Mouse (Mus musculus) stomach, postnatal 0 days (tissue): ENCODE measurements at regions not wholly inside any gene's neighbourhood (a gene's known extent, or its start where the extent isn't known, plus 50 kb on each side); places are given as distances from the start of the nearest gene placed in this dataset.

Experiments used
- ATAC-seq: fragments of 200-750 bp; cut with Nextera tagmentation; 2 replicates; pipeline ENCODE4 v1.8.0; 2017; ENCODE audit not compliant: low FRiP score, low TSS enrichment
- DNase-seq: peaks from one replicate; pipeline ENCODE4 v3.0.0-alpha.2; 2016; ENCODE audit warnings: low spot score
- H3K27ac ChIP-seq: fragments of 300-500 bp; sonication (generic); replicated peaks from 2 replicates; pipeline ENCODE4 v1.5.1; 2014; ENCODE audit warnings: mild to moderate bottlenecking, control low read depth
- H3K27me3 ChIP-seq: fragments of 300-500 bp; sonication (generic); 2 replicates; pipeline ENCODE4 v1.6.1; 2014; ENCODE audit warnings: low read length; ENCODE audit not compliant: control insufficient read depth, insufficient read depth
- H3K36me3 ChIP-seq: fragments of 300-500 bp; sonication (generic); 2 replicates; pipeline ENCODE4 v1.6.1; 2014; ENCODE audit warnings: low read length, mixed read lengths; ENCODE audit not compliant: control insufficient read depth, insufficient read depth
- H3K4me1 ChIP-seq: fragments of 300-500 bp; sonication (generic); replicated peaks from 2 replicates; pipeline ENCODE4 v1.6.1; 2014; ENCODE audit warnings: antibody characterized with exemption; ENCODE audit not compliant: control insufficient read depth, insufficient read depth
- H3K4me2 ChIP-seq: fragments of 300-500 bp; sonication (generic); replicated peaks from 2 replicates; pipeline ENCODE4 v1.6.1; 2014; ENCODE audit warnings: low read depth, mild to moderate bottlenecking, control low read depth, moderate library complexity
- H3K4me3 ChIP-seq: fragments of 300-500 bp; sonication (generic); 2 replicates; pipeline ENCODE4 v1.5.1; 2014; ENCODE audit warnings: low read depth, low read length, control low read depth
- H3K9ac ChIP-seq: fragments of 300-500 bp; sonication (generic); 2 replicates; pipeline ENCODE4 v1.6.1; 2014; ENCODE audit warnings: mild to moderate bottlenecking, low read length, control low read depth, mixed read lengths
- H3K9me3 ChIP-seq: fragments of 300-500 bp; sonication (generic); 2 replicates; pipeline ENCODE4 v1.6.1; 2016; ENCODE audit warnings: low read length; ENCODE audit not compliant: control insufficient read depth
- CTCF ChIP-seq: IDR thresholded peaks from 2 replicates; pipeline ENCODE4 v1.5.1; 2016; ENCODE audit warnings: antibody characterized with exemption, low read depth, mild to moderate bottlenecking, moderate library complexity
- EP300 ChIP-seq: optimal IDR thresholded peaks from 2 replicates; pipeline ENCODE3; 2016; ENCODE audit warnings: antibody characterized with exemption
- WGBS: fragments of 180-500 bp; shearing (Covaris S2); extraction: QIAGEN DNeasy Blood & Tissue Kit; methylation state at CpG from one replicate; pipeline ENCODE4 v1.1.7; 2014; 5-methylcytosine and 5-hydroxymethylcytosine counted together

DNA sequence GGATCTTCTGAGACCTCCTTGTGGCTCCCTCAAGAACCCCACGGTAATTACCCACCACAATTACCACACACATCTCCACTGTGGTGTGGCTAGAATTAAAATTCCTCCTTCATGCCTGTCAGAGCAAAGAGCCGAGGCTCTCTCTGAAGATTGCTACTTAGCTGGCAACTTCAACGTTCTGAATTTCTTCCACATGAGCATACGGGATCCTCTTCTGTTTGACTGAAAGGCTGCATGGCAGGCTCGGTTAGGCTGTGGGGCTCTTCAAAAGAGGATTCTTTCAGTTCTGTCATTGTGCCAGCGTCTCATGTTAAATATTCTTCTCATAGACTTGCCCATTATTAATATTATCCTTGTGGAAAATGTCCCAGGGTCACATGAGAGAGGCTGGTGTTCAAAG, 334.9 kb upstream of the Mgmt start:
- Histone ChIP-seq H3K4me3 (no peak overlapping the region), H3K36me3 (no peaks in the 10 kb centered on the region), H3K4me2 (no peak overlapping the region), H3K9ac (no peak overlapping the region), H3K9me3 (no peaks in the 10 kb centered on the region), H3K27me3 (no peaks in the 10 kb centered on the region), H3K4me1 (no peaks in the 10 kb centered on the region), H3K27ac (no peak overlapping the region)
- ATAC-seq (no peak), DNase-seq (no peak)
- no peak for TF ChIP-seq CTCF
- TF ChIP-seq EP300 = no peak
- WGBS = 74% methylated on average over 6 of the region's 6 CpGs

GRCm38 (mm10) chr7:136570911-136571310, 323.5 kb upstream of the Mgmt start:
- no peaks in the 10 kb centered on the region for H3K27me3 ChIP-seq
- no peak overlapping the region for H3K4me2 ChIP-seq
- no peak overlapping the region for H3K27ac ChIP-seq
- DNase-seq (no peak), ATAC-seq (no peak)
- no peak overlapping the region for H3K4me3 ChIP-seq
- no peaks in the 10 kb centered on the region for H3K4me1 ChIP-seq
- no peak for TF ChIP-seq EP300
- no peak for TF ChIP-seq CTCF
- no peaks in the 10 kb centered on the region for H3K36me3 ChIP-seq
- 59% methylated on average over 7 of the region's 7 CpGs for WGBS
- no peak overlapping the region for H3K9ac ChIP-seq
- no peaks in the 10 kb centered on the region for H3K9me3 ChIP-seq

DNA sequence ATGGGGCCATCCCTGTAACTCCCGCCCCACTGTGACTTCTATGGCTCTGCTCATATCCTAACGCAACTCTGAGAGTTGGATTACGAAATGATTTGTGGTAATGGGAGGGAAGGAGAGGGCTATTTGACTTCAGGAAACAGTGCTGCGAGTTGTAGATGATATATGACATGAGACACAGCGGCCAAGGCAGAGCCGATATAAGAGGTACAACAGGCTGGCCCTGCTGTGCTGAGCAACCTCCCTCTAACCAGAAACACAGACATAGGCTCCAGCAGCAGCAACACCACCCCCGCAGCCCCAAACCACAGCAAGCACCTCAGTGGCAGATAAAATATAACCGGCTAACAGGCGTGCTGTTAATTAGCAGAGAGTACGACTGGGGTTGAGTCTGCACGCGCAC, 312.5 kb upstream of the Mgmt start:
- no peak overlapping the region for H3K4me3 ChIP-seq
- H3K27me3 ChIP-seq = no peaks in the 10 kb centered on the region; the same call in 1 of the 2 replicates
- H3K9me3 ChIP-seq = no peaks in the 10 kb centered on the region
- H3K36me3 ChIP-seq = no peaks in the 10 kb centered on the region
- DNase-seq (no peak), ATAC-seq (no peak)
- WGBS = 48% methylated on average over 12 of the region's 12 CpGs
- TF ChIP-seq EP300 (no peak), CTCF (no peak)
- no peak overlapping the region for H3K4me2 ChIP-seq
- no peaks in the 10 kb centered on the region for H3K4me1 ChIP-seq
- H3K9ac ChIP-seq = no peak overlapping the region
- H3K27ac ChIP-seq = no peak overlapping the region

GRCm38 (mm10) chr7:136584361-136584760, 310.1 kb upstream of the Mgmt start:
- ATAC-seq = no peak
- Histone ChIP-seq H3K4me1 (no peaks in the 10 kb centered on the region), H3K27ac (no peak overlapping the region), H3K9ac (no peak overlapping the region), H3K4me2 (no peak overlapping the region), H3K27me3 (no peaks in the 10 kb centered on the region; the same call in 1 of the 2 replicates), H3K36me3 (no peaks in the 10 kb centered on the region), H3K9me3 (no peaks in the 10 kb centered on the region), H3K4me3 (no peak overlapping the region)
- DNase-seq = no peak
- TF ChIP-seq EP300 (no peak), CTCF (no peak)
- WGBS = 59% methylated on average over 17 of the region's 17 CpGs

DNA sequence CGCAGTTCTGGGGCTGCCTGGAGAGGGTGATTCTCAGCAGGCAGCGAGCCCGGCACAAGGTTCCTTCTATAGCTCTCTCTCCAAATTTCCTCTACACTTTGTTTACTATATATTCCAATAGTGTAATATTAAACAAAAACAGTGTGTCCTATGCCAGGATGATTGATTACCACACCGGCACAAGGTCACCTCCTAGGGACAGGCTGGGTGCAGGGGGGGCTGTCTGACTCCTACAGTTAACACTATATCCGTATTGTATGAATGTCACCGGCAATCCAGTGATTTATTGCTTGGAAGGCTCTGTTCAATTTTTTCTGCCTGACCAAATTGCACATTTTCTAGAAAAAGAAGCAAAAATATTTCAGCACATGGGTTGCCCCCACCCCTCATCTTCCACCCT, 305.9 kb upstream of the Mgmt start:
- Histone ChIP-seq H3K4me2 (no peak overlapping the region), H3K27me3 (no peaks in the 10 kb centered on the region; the same call in 1 of the 2 replicates), H3K4me3 (no peak overlapping the region), H3K9me3 (no peaks in the 10 kb centered on the region), H3K36me3 (no peaks in the 10 kb centered on the region), H3K9ac (no peak overlapping the region), H3K27ac (no peak overlapping the region), H3K4me1 (no peaks in the 10 kb centered on the region)
- ATAC-seq (no peak), DNase-seq (no peak)
- 52% methylated on average over 6 of the region's 6 CpGs for WGBS
- no peak for TF ChIP-seq EP300
- no peak for TF ChIP-seq CTCF

GRCm38 (mm10) chr7:136590947-136591346, 303.5 kb upstream of the Mgmt start:
- no peaks in the 10 kb centered on the region for H3K27me3 ChIP-seq
- DNase-seq (no peak), ATAC-seq (no peak)
- no peak overlapping the region for H3K27ac ChIP-seq
- no peak overlapping the region for H3K9ac ChIP-seq
- H3K4me3 ChIP-seq = no peak overlapping the region
- no peaks in the 10 kb centered on the region for H3K36me3 ChIP-seq
- TF ChIP-seq EP300 = no peak
- TF ChIP-seq CTCF = peak; percentile 37
- H3K4me2 ChIP-seq = no peak overlapping the region
- H3K4me1 ChIP-seq = no peaks in the 10 kb centered on the region
- H3K9me3 ChIP-seq = no peaks in the 10 kb centered on the region
